Mouse (Mus musculus) megakaryocyte-erythroid progenitor cell, adult 5-6 weeks (primary cell): ENCODE data around the gene Lexm. TPM values are rescaled to one million over a fixed set of nuclear protein-coding genes. Genes with fewer than 3 reads are reported as not detected.
A peak's percentile ranks its signal among the peaks of the same experiment; 100 is the strongest.

ENCODE experiments used
- ATAC-seq: replicated peaks from 2 replicates; pipeline ENCODE4 v1.8.0; 2016; ENCODE audit warnings: mild to moderate bottlenecking, inconsistent platforms; ENCODE audit not compliant: severe bottlenecking, poor library complexity, low FRiP score, low TSS enrichment
- total RNA-seq, 2 experiments: library from RNA; stranded (forward) in 1 of 2; stranded (reverse) in 1 of 2; fragments of 200-1000, 215-1000 nt in 1 of 2; fragments of >200 nt in 1 of 2; fragmentation: Nextera tagmentation in 1 of 2; gene quantifications; 2 replicates each; pipeline ENCODE4 v1.2.3; 2014 to 2017

Lexm gene
- total RNA-seq, 2 experiments from 2014 or later, result not detected

DNA sequence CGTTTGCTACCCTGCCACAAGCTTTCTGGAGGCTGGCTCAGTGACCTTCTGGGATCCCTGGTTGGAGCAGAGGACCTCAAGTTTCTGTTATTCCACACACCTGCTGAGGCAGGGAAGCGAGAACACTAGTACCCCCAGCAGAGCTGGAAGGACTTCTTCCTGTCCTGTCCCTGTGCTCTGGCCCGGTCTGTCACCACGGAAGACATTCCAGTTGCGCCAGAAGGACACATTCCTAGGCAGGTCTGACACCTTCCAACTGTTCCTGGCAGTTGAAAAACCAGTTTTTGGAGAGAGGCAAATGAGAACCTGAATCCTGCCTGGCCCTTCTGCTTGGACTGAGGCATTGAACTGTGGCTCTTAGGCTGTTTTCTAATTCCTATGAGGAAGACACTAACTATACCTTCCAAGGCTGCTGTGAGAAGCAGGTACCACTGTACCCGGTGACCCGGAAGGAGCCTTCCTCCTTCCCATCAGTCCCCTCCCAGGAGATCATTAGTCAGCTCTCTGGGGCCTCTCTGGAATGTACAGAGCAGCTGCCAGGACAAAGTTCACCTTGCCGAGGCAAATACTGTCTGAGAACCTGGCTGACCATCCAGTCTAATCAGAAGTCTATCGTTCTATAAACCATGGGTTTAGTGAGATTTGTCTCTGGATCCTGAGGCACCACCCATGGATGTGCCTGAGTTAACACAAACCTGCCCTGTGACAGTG is 11.8 kb upstream of the Lexm start:
- no peak for ATAC-seq

DNA sequence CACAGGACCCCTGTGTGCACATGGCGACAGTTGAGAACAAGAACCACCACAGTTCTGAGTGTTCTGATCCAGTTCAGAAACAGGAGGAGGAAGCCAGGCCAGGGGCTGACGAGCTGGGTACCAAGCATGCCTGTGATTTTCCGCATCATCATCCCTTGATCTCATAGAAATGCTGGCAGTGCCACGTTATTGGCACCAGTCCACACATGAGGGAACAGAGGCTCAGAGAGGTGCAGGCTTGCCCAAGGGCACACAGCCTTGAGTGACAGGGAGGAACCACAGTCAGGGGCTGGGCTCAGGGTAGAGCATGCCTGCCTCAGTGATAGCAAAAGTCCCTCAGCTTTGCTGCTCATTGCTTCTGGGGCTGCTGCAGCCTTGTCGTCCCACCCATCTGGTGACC is 10.8 kb upstream of the Lexm start:
- ATAC-seq, result no peak

- no peak for ATAC-seq
Observed at GRCm38 (mm10) chr4:106624271-106624670, 7.2 kb upstream of the Lexm start.

- ATAC-seq, result no peak
Observed at GRCm38 (mm10) chr4:106622712-106623111, 5.7 kb upstream of the Lexm start.

DNA sequence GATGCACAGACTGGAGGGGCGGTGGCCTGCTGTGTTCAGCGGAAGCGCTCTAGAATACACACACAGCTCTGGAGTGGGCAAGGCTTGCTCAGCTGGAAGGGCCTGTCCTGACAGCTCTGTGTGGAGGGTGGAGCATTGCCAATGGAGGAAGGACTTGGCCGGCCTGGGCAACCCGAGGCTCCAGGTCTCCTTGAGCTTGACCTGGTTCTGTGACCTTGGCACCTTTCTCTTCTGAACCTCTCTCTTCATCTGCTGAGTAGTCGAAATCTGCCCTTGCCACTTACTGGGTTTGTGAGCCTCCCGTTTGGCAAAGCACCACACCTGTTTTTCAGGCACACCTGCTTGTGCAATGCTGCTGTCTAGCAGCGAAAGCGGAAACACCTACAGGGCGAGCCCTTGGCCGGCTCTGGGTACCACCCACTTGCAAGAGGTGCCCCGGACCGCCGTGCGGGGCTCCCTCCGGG is 5.0 kb upstream of the Lexm start, which contains the start of gene Ttc22:
Gene Ttc22, plus strand, starts transcription at position 403 of the 464 bp plus-strand sequence.
- ATAC-seq, result no peak

DNA sequence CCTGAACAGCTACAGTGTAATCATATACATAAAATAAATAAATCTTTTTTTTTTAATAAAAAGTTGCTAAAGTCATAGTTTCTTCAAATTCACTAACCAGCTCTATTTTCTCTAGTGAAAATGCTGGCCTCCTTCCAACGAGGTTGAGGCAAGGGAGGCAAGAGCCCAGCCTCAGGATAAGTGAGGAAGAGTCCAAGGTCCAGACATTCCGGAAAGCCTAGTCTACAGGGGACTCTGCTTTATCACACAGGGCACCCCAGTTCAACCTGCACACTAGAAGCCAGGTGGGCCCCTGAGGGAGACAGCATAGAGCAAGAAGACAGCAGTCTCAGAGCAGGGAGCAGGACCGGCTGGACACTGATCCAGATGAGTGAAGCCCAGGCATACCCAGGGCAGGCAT is 4.4 kb upstream of the Lexm start:
- ATAC-seq, result no peak

DNA sequence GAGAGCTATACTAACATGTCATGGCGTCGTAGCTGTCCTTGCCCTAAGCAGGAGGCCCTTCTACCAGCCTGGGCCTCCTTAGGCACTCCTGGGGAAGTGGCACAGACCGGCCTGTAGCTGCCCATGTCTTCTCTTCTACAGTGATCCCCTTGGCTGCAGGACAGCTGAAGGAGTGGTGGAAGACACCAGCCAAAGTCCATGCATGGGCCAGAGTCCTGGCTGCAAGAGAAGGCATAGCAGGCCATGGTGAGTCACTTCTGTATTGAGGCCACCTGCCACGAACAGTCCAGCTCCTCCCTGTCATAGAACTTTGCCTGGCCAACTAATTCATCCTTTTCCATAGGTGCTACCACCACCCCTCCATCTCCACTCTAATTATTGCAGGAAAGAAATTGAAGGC is 1.9 kb upstream of the Lexm start:
- no peak for ATAC-seq

DNA sequence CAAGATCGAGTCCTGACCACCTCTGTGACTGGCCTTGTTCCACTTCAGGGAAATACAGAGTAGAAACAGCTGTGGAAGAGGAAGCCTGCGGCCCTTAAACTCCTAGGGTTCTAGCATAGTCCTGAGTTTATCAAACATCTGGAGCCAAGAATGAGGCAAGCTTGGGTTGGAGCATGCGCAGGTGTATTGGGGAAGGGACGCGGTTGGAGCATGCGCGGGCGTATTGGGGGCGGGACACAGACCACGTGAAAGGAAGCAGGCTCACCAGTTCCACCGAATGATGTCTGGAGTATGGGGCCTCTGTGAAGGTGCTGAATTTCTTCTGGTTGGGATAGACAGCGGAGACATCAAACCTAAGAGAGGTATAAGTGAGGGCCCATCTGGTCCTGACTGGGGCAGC is 1.4 kb downstream of the Lexm start:
- ATAC-seq, result no peak

DNA sequence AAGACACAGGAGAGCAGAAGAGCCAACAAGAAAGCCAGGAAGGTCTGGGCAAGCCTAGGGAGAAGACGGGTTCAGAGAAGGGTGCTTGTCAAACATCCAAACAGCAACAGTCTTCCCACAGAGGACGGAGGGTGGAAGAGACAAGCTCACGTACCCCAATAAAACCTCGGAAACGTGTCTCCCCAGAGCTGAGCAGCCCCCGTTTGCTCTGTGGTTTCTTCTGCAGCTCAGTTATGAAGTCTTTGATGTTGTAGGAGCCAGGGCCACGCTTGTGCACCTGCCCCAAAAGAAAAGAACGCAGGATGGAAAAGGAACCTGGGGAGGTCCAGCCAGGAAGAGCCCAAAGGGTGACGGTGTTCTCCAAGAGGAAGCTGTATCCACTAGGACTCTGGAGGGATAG is 2.2 kb downstream of the Lexm start:
- no peak for ATAC-seq

DNA sequence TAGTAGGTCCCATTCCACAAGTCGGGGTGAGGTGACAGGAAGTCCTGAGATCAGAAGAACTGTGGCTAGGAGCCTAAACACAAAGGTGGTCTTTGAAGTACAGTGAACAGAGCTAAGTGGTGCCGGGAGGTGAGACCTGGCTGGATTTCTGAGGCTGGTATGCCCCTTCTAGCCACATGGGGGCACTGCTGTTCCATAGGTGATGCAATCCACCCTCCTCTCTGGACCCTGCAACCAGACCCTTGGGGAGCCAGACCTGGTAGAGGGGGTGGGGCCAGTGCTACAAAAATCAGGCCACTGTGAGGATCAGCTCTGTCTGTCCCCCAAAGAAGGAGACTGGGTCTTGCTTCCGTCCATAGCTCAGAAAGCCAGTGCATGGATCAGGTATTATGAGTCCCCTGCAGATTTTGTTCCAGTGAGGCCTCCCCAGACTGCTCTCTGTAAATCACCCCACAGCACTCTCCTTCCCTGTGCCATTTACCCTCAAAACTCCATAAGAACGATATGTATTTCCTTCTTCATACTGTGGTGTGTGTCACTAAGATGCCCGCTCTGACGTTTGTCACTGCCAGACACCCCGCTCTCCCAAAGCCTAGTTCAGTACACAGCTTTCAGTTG is 2.8 kb downstream of the Lexm start:
- ATAC-seq, result peak; percentile 79

GRCm38 (mm10) chr4:106613560-106613959 is 3.5 kb downstream of the Lexm start:
- ATAC-seq, result no peak

- no peak for ATAC-seq
Observed at GRCm38 (mm10) chr4:106613105-106613504, 3.9 kb downstream of the Lexm start.

DNA sequence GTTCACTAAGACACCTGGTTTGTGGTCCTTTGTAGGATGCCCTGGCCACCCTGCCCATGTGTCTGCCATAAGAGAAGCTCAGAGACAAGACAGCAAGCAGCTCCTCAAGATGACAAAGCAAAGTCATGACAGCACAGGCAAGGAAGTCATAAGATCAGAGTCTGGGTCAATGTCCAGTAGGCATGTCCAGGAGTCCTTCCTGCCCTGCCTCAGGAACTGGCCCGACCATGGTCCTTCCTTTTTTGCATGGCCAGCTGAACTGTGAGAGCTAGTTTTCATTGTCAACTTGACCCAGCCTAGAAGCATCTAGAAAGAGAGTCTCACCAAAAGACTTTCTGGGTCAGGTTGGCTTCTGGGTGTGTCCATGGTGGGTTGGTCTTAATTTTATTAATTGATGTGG is 9.1 kb downstream of the Lexm start:
- no peak for ATAC-seq

DNA sequence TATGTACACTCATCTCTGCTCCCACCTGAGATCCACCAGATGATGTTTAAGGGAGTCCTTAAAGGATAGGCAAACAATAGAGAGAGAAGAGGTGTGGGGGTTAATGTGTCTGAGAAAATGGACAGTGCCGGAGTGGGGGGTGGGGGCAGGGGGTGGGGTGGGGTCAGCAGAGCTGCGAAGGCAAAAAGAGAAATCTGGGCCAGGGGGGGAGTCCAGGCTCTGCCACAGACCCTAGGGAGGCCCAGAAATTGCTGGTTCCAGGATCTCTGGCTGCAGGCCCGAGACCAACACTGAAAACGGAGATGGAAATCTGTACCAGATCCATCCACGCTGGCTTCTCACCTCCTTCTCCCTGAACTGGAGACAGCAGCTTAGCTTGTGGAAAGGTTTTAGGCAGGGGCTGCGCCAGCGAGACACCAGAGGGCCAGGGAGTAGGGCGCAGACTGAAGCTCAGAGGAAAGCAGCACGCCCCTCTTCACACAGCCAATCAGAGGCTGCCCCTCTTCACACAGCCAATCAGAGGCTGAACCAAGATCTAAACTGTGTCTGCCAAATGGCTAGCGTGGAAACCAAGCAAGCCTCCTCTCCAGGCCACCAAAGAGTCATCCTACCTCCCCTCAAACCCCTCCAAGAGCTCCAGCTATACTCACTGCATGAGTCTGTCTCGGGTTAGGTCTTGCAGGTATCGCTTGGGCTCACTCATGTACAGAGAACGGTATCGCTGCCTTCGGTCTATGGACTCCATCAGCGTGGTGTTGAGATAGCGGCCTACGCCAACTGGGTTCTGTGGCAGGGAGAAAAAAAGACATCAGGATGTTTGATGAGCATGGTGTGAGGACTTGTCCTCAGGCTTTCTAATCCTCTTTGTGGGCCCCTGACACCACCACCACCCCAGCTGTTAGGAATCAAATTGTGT is 10.1 kb downstream of the Lexm start:
- 0 out of 2 replicates have a peak, but pooled peaks have one; percentile 52 for ATAC-seq

GRCm38 (mm10) chr4:106600770-106601169 is 16.3 kb downstream of the Lexm start:
- no peak for ATAC-seq

GRCm38 (mm10) chr4:106599415-106599814 is 17.6 kb downstream of the Lexm start:
- no peak for ATAC-seq

GRCm38 (mm10) chr4:106597741-106598140 is 19.3 kb downstream of the Lexm start:
- ATAC-seq, result no peak

- no peak for ATAC-seq
Observed at GRCm38 (mm10) chr4:106597055-106597454, 20.0 kb downstream of the Lexm start.

DNA sequence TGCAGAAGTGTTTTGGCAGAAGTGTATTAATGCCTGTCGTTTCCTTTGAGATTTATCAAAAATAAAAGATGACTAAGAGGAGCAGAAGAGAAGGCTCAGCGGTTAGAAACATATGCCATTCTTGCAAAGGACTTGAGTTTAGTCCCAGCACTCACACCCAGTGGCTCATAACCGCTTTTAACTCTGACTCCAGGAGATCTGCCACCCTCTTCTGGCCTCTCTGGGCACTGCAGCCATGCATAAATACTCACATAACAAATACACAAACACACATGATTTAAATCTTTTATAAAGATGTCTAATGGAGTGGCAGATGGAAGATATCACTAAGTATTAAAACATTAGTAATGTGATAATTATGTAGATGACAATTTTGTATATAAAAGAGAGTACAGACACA is 20.8 kb downstream of the Lexm start:
- ATAC-seq, result no peak

GRCm38 (mm10) chr4:106593636-106594035 is 23.4 kb downstream of the Lexm start:
- no peak for ATAC-seq
